Mouse (Mus musculus) CH12.LX (cell line): Measurements from ENCODE around the gene Srgap3. TPM values are rescaled to one million over a fixed set of nuclear protein-coding genes. Genes with fewer than 3 reads are reported as not detected.

Experiments used
- DNase-seq: peaks from one replicate; pipeline ENCODE4 v3.0.0-alpha.2; 2013; ENCODE audit errors: extremely low read depth
- H3K27ac ChIP-seq: 2 replicates; pipeline ENCODE4 v1.5.1; 2012; ENCODE audit warnings: low read depth, mild to moderate bottlenecking, control low read depth, moderate library complexity; ENCODE audit not compliant: insufficient read depth
- H3K27me3 ChIP-seq: replicated peaks from 2 replicates; pipeline ENCODE3; 2012; ENCODE audit warnings: inconsistent platforms
- H3K36me3 ChIP-seq, 2 experiments: replicated peaks in 1 of 2; 2 replicates each; pipeline versions ENCODE3 to v1.6.1; 2012; ENCODE audit warnings: inconsistent platforms in 1 of 2, low read length in 1 of 2, mild to moderate bottlenecking in 1 of 2, mixed read lengths in 1 of 2, moderate library complexity in 1 of 2; ENCODE audit not compliant: control insufficient read depth in 1 of 2, insufficient read depth in 1 of 2
- H3K4me1 ChIP-seq, 2 experiments: 2 replicates each; pipeline ENCODE4 v1.6.1; 2012; ENCODE audit warnings: inconsistent platforms in 1 of 2, moderate library complexity in 1 of 2; ENCODE audit not compliant: insufficient read depth in 2 of 2, control insufficient read depth in 1 of 2
- H3K4me2 ChIP-seq: 2 replicates; pipeline ENCODE4 v1.6.1; 2012; ENCODE audit warnings: low read depth, mild to moderate bottlenecking, control low read depth; ENCODE audit not compliant: poor library complexity, insufficient read depth, severe bottlenecking
- H3K4me3 ChIP-seq, 3 experiments: fragments of 150-350 bp in 1 of 3; sonication (generic) in 1 of 3; replicated peaks in 1 of 3; 2 replicates each; pipeline versions ENCODE3 to v1.5.1; 2011 to 2012; ENCODE audit warnings: low read depth in 2 of 3, low read length in 2 of 3, mild to moderate bottlenecking in 2 of 3, moderate library complexity in 2 of 3, control low read depth in 1 of 3, improper control_type of control experiment in 1 of 3, inconsistent platforms in 1 of 3, mixed read lengths in 1 of 3; ENCODE audit not compliant: poor library complexity in 1 of 3
- H3K79me2 ChIP-seq: replicated peaks from 2 replicates; pipeline ENCODE4 v1.6.1; 2012; ENCODE audit warnings: mild to moderate bottlenecking, moderate library complexity; ENCODE audit not compliant: control insufficient read depth, poor library complexity, insufficient read depth, severe bottlenecking; ENCODE audit errors: extremely low read depth
- H3K9ac ChIP-seq: 2 replicates; pipeline ENCODE4 v1.6.1; 2012; ENCODE audit warnings: low read depth, mild to moderate bottlenecking, control low read depth, moderate library complexity; ENCODE audit not compliant: insufficient read depth
- H3K9me3 ChIP-seq: replicated peaks from 2 replicates; pipeline ENCODE3; 2012; ENCODE audit warnings: low read length, inconsistent platforms, mixed read lengths
- CHD2 ChIP-seq: IDR thresholded peaks from 2 replicates; pipeline ENCODE4 v1.6.1; 2011; ENCODE audit warnings: low read length, improper control_type of control experiment
- CTCF ChIP-seq, 2 experiments: IDR thresholded peaks in 1 of 2; conservative IDR thresholded peaks in 1 of 2; 2 replicates each; pipeline ENCODE4 v1.5.1; 2011 to 2012; ENCODE audit warnings: low read depth in 2 of 2, low read length in 2 of 2, improper control_type of control experiment in 1 of 2, inconsistent platforms in 1 of 2, mild to moderate bottlenecking in 1 of 2, moderate library complexity in 1 of 2
- E2F4 ChIP-seq: IDR thresholded peaks from 2 replicates; pipeline ENCODE4 v1.6.1; 2011; ENCODE audit warnings: low read depth, low read length, improper control_type of control experiment; ENCODE audit not compliant: insufficient replicate concordance
- EP300 ChIP-seq: IDR thresholded peaks from 2 replicates; pipeline ENCODE4 v1.6.1; 2011; ENCODE audit warnings: low read length, improper control_type of control experiment
- GABPA ChIP-seq: IDR thresholded peaks from 2 replicates; pipeline ENCODE4 v1.6.1; 2012; ENCODE audit warnings: low read depth, low read length, improper control_type of control experiment, inconsistent platforms; ENCODE audit not compliant: insufficient replicate concordance
- KAT2A ChIP-seq: IDR thresholded peaks from 2 replicates; pipeline ENCODE4 v1.6.1; 2012; ENCODE audit warnings: low read length, improper control_type of control experiment, inconsistent platforms; ENCODE audit not compliant: insufficient replicate concordance
- MAFK ChIP-seq: IDR thresholded peaks from 2 replicates; pipeline ENCODE4 v1.6.1; 2011; ENCODE audit warnings: low read length, improper control_type of control experiment; ENCODE audit not compliant: insufficient replicate concordance
- MAX ChIP-seq: IDR thresholded peaks from 2 replicates; pipeline ENCODE4 v1.6.1; 2011; ENCODE audit warnings: low read length, improper control_type of control experiment
- MAZ ChIP-seq: IDR thresholded peaks from 2 replicates; pipeline ENCODE4 v1.6.1; 2012; ENCODE audit warnings: low read depth, mild to moderate bottlenecking, inconsistent platforms, low read length, improper control_type of control experiment, moderate library complexity
- MEF2A ChIP-seq: IDR thresholded peaks from 2 replicates; pipeline ENCODE4 v1.6.1; 2014; ENCODE audit warnings: low read depth, mild to moderate bottlenecking, inconsistent platforms, low read length, improper control_type of control experiment, borderline replicate concordance
- MXI1 ChIP-seq: IDR thresholded peaks from 2 replicates; pipeline ENCODE4 v1.6.1; 2011; ENCODE audit warnings: mild to moderate bottlenecking, low read depth, low read length, improper control_type of control experiment
- POLR2AphosphoS2 ChIP-seq: IDR thresholded peaks from 2 replicates; pipeline ENCODE4 v1.6.1; 2011; ENCODE audit warnings: low read depth, low read length, improper control_type of control experiment
- SIN3A ChIP-seq: IDR thresholded peaks from 2 replicates; pipeline ENCODE4 v1.6.1; 2012; ENCODE audit warnings: low read length, improper control_type of control experiment, inconsistent platforms
- TCF12 ChIP-seq: IDR thresholded peaks from 2 replicates; pipeline ENCODE4 v1.6.1; 2014; ENCODE audit warnings: low read depth, mild to moderate bottlenecking, inconsistent platforms, low read length, improper control_type of control experiment
- USF1 ChIP-seq: IDR thresholded peaks from 2 replicates; pipeline ENCODE4 v1.6.1; 2014; ENCODE audit warnings: low read depth, mild to moderate bottlenecking, inconsistent platforms, low read length, improper control_type of control experiment
- ZKSCAN1 ChIP-seq: IDR thresholded peaks from 2 replicates; pipeline ENCODE4 v1.6.1; 2012; ENCODE audit warnings: low read depth, inconsistent platforms, low read length, improper control_type of control experiment, borderline replicate concordance
- dilution Hi-C: fragments of 300-500 bp; cut with MboI; formaldehyde crosslinking; loops from 2 replicates; pipeline ENCODE4 v1.14.3; 2020; ENCODE audit warnings: low sequenced_read_pairs; ENCODE audit not compliant: extremely low pct_unique_long_range_greater_than_20kb, extremely low pct_ligation_motif_present
- in situ Hi-C: fragments of 300-500 bp; cut with MboI; formaldehyde crosslinking; loops from 3 replicates; pipeline ENCODE4 v1.14.3; 2019; ENCODE audit warnings: low sequenced_read_pairs, low pct_ligation_motif_present, low pct_unique_long_range_greater_than_20kb, mixed read lengths
- polyA plus RNA-seq: library from polyadenylated mRNA; unstranded; fragments of >175 nt; gene quantifications from 2 replicates; pipeline ENCODE4 v1.2.1, GENCODE M21; 2012; ENCODE audit warnings: low read depth; ENCODE audit not compliant: insufficient read length
- total RNA-seq, 2 experiments: library from RNA; depleted of rRNA; stranded (reverse); fragments of 300-350 nt in 1 of 2; fragments of >200 nt in 1 of 2; gene quantifications; 2 replicates each; pipeline ENCODE4 v1.2.3; 2012 to 2014

Gene Srgap3
- total and polyA plus RNA-seq, 3 experiments, result 1.5 to 4.5 (median 2.1) TPM

GRCm38 (mm10) chr6:112823096-112823495 is 124.0 kb downstream of the Srgap3 start:
- peaks cover 0 to 3% of the 10 kb centered on the region in 2 experiments; a peak in 1 of 4 replicates for H3K4me1 ChIP-seq
- dilution Hi-C loops, result no loop called here

GRCm38 (mm10) chr6:112820298-112820992 is 126.6 kb downstream of the Srgap3 start:
- TF ChIP-seq TCF12 (no peak), EP300 (no peak), E2F4 (no peak), USF1 (no peak), MAFK (no peak), KAT2A (no peak), MAZ (no peak), CHD2 (no peak), MEF2A (no peak), GABPA (no peak), CTCF (conservative IDR thresholded peaks at IDR 0.05 in 1 of 2, IDR thresholded peaks at IDR 0.05 in 1 of 2; ENCODE audit: low read depth in 2 of 2, low read length in 2 of 2) (no peak), POLR2AphosphoS2 (no peak), ZKSCAN1 (no peak), SIN3A (no peak), MAX (no peak)
- Histone ChIP-seq H3K4me2 (no peak overlapping the region), H3K9ac (no peak overlapping the region), H3K79me2 (no peaks in the 10 kb centered on the region), H3K27ac (no peak overlapping the region), H3K4me1 (peaks cover 0 to 3% of the 10 kb centered on the region in 2 experiments; a peak in 1 of 4 replicates), H3K36me3 (peaks cover 0 to 12% of the 10 kb centered on the region in 2 experiments), H3K27me3 (no peaks in the 10 kb centered on the region), H3K9me3 (no peaks in the 10 kb centered on the region), H3K4me3 (no peak overlapping the region)
- in situ Hi-C loops (no loop called here), dilution Hi-C loops (no loop called here)
- no peak for DNase-seq

More at GRCm38 (mm10) chr6:112823096-112823495, 124.0 kb downstream of the Srgap3 start:
- no peaks in the 10 kb centered on the region for H3K9me3 ChIP-seq
- no peak for TF ChIP-seq MXI1
- TF ChIP-seq, all 38 proteins: peak for 0
- Histone ChIP-seq H3K36me3 (peaks cover 0 to 8% of the 10 kb centered on the region in 2 experiments), H3K9ac (no peak overlapping the region), H3K4me2 (no peak overlapping the region), H3K27ac (no peak overlapping the region), H3K27me3 (no peaks in the 10 kb centered on the region), H3K79me2 (no peaks in the 10 kb centered on the region), H3K4me3 (no peak overlapping the region)
- in situ Hi-C loops, result no loop called here
- no peak for DNase-seq
